Mouse (Mus musculus) lung, adult 2 months (tissue): ENCODE results near the gene Hsd17b11. TPM values are rescaled to one million over a fixed set of nuclear protein-coding genes. Genes with fewer than 3 reads are reported as not detected.
"Not testable (repeated sequence)": the region's sequence is repeated elsewhere in the genome, so short reads cannot be mapped to it uniquely, and the experiment has no call there.

ENCODE experiments used
- DNase-seq: peaks from one replicate; pipeline ENCODE4 v3.0.0; 2022
- H3K4me1 ChIP-seq: fragments of 200-500 bp; 2 replicates; pipeline ENCODE4 v1.6.1; 2011; ENCODE audit warnings: low read length; ENCODE audit not compliant: control insufficient read depth, insufficient read depth
- H3K4me3 ChIP-seq: fragments of 200-500 bp; replicated peaks from 2 replicates; pipeline ENCODE3; 2011; ENCODE audit warnings: low read depth, mild to moderate bottlenecking, control low read depth, low read length; ENCODE audit errors: extremely low read depth
- CTCF ChIP-seq: fragments of 200-500 bp; IDR thresholded peaks from 2 replicates; pipeline ENCODE4 v1.5.1; 2011; ENCODE audit warnings: mild to moderate bottlenecking, low read length, control low read depth; ENCODE audit not compliant: insufficient read depth
- POLR2A ChIP-seq: fragments of 200-500 bp; IDR thresholded peaks from 2 replicates; pipeline ENCODE4 v1.6.1; 2011; ENCODE audit warnings: low read depth, mild to moderate bottlenecking, control low read depth, low read length, borderline replicate concordance; ENCODE audit errors: extremely low read depth
- WGBS: fragments of 180-500 bp; shearing (Covaris S2); methylation state at CpG from one replicate; pipeline ENCODE4 v1.1.7; 2018; 5-methylcytosine and 5-hydroxymethylcytosine counted together
- polyA plus RNA-seq: library from polyadenylated mRNA; depleted of rRNA; stranded (reverse); fragments of >200 nt; gene quantifications from 2 replicates; pipeline ENCODE4 v1.2.3, GENCODE M21; 2012; rRNA removed

The Hsd17b11 gene
- polyA plus RNA-seq, 1 experiment, result 53.1 TPM

DNA sequence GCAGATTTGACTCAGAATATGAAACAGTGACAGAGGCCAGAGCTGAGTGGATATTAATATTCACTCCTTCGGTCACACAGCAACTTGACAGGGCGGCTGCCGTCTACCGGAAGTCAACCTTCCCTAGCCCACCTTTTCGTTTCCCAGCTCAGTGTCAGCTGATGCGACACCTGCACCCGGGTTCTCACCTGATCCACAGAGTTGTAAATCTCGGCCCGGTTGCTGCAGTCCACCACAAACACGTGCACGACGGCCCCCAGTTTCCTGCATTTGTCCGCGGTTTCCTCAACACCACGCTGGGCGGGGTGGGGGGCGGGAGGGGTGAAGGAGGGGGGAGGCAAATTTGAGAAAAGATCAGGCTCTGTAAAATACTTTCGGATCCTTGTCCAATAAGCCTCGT, 49.3 kb downstream of the Hsd17b11 start:
- 25% methylated on average over 19 of the region's 19 CpGs for WGBS
- Histone ChIP-seq H3K4me1 (no peaks in the 10 kb centered on the region; the same call in 1 of the 2 replicates), H3K4me3 (no peak overlapping the region)
- no peak for DNase-seq
- no peak for TF ChIP-seq POLR2A
- no peak for TF ChIP-seq CTCF

DNA sequence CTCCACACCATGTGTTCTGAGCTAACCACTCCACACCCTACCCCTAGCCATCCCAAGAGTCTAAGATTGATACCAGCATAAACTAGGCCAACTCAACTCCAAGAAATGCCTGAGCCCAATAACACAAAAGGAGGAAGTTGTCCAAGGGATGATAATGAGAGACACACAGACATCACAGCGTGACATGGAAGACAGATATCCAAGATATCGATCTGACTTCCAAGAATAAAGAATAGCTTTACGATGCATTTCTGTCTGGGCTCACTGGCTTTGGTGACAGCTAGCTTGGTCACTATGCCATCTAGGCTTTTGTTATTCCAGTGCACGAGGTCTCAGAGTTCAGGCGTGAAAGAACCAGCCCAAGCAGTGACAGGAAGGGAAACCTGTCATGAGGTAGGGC, 50.7 kb downstream of the Hsd17b11 start:
- 56% methylated on average over 5 of the region's 5 CpGs for WGBS
- no peak overlapping the region for H3K4me3 ChIP-seq
- no peaks in the 10 kb centered on the region; the same call in 1 of the 2 replicates for H3K4me1 ChIP-seq
- no peak for DNase-seq
- TF ChIP-seq POLR2A (no peak), CTCF (no peak)

DNA sequence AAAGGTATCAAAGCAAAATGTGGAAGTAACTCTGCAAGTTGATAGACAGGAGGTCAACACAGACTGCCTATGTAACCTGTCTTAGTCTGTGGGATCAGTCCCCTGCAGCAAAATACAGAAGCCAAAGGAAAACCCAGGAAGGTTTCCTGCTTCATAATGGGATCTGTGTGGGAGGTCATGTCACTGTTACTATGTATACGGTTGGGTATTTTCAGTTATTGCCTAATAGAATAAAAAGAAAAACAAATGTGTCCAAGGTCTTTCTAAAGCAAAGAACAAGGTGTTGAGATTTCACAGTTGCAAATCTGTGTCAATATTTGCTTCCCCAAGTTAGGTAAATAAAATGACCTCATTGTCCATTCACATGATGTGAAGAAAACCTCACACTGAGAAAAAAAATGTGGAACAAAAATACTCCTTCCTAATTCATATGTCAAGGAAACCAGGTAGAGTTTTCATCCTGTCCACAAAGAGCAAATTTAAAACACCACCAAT, 58.7 kb downstream of the Hsd17b11 start:
- TF ChIP-seq POLR2A (no peak), CTCF (no peak)
- no peak overlapping the region for H3K4me3 ChIP-seq
- no peak for DNase-seq
- H3K4me1 ChIP-seq, result no peaks in the 10 kb centered on the region
- WGBS, result 39% methylated on average over 1 of the region's 1 CpGs

DNA sequence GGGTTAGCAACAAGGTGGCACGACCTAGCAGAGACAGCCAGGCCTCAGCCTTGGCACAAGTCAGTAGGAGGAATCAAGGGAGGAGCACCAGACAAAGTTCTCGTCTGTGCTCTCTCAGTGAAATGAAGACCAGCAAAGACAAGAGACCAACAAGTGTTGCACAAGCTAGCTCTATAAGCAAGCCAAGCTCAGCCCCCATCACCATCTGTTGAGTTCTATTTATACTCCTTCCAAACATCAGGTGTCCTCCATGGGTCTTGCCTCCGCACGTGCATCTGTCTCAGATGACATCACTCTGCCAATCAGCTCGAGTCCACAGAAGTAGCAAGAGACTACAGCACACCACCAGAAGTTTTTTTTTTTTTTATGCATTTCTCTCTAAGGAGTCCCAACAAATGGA, 67.1 kb downstream of the Hsd17b11 start:
- TF ChIP-seq CTCF, result no peak
- TF ChIP-seq POLR2A, result no peak
- Histone ChIP-seq H3K4me3 (no peak overlapping the region), H3K4me1 (no peaks in the 10 kb centered on the region)
- 62% methylated on average over 5 of the region's 5 CpGs for WGBS
- no peak for DNase-seq

DNA sequence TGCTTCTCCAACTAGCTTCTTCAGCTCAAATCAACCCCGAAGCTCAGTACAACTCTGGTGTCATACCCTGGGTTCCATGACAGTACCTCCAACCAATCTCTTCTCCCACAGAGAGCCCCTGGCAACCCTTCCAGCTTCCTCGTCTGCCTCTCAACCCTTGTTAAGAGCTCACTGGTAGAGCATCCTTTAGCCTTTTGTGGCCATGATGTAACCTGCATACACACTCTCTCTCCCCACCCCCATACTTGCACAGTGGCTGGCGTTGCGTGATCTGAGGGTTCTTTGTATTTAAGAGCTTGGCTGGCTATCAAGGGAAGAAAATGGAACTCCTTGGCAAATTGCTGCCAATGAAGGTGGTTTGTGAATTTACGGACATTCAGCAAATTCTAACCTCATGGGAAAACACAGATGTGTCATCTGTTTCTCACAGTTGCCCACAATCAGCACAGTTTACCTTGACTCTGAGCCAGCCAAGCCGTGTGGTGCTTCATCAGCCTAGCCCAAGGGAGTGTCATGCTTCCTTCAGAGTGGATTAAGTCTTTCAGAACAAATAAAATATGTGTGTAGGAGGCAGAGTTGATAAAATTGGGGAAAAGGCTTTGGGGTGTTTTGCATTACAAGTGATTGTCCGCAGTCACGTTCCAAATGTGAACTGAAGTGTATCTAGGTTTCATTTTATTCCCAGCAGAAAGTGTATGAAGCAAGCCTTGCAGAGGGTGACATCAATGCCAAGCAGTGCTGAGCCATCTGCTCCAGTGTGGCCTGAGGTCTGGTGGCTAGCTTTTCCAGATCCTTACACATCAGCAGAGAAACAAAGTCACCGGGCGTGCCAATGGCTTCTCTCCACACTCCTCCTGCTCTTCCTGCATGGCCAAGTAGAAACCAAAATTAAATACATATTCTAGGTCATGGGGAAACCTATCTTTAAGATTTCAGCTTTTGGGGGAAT, 68.3 kb downstream of the Hsd17b11 start:
- WGBS, result 73% methylated on average over 10 of the region's 10 CpGs
- DNase-seq, result no peak
- Histone ChIP-seq H3K4me1 (no peaks in the 10 kb centered on the region), H3K4me3 (no peak overlapping the region)
- no peak for TF ChIP-seq POLR2A
- TF ChIP-seq CTCF, result no peak

DNA sequence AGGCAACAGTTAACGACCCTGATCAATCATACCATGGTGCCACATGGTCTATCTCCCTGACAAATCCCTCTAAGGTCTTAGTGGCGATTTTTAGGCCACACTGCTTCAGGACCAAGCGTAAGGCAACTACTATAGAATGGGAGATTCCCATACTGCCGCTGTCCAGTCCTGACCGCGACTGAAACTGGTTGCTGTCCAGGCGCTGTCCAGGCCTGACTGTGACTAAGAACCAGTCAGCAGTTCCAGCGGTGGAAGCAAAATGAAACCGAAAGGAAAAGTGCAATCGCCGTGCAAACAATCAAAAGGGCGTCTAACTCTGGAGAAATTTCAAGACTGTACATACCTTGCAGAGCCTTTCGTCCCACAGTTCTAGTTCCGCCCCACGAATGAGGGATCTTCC, 71.6 kb downstream of the Hsd17b11 start:
- WGBS, result 89% methylated on average over 15 of the region's 15 CpGs
- DNase-seq, H3K4me1 ChIP-seq, H3K4me3 ChIP-seq: not testable (repeated sequence)

DNA sequence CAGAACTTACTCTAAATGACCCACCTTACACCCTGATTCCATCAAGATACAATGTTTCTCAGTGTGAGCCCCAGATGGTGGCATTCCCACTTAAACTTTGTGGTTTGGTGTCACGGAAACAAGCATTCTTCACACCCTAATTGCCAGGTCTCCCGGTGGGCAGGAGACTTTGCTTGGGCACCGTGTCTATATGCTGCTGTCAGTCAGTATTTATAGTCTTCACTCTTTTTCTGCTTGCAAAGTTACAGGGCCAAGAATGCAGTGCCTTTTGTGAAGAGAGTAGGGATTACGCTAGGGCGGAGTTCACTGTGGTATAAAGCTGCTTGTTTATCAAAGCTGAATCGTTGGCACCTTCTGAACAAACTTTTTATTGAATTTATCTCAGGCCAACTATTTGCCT, 78.5 kb downstream of the Hsd17b11 start:
- DNase-seq, result no peak

DNA sequence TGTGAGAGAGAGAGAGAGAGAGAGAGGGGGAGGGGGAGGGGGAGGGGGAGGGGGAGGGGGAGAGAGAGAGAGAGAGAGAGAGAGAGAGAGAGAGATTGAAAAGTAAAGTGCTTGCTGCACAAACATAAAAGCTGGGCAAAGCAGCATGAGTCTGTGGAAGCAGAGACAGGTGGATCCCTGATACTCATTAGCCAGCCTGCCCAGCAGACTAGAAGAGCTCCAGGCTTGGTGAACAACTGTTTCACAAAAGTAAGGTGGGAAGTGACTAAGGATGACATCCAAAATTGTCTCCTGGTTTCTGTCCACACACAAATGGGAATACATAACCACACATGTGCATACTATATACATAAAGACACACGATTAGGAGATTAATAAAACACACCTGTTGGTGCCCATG, 81.9 kb downstream of the Hsd17b11 start:
- no peak overlapping the region for H3K4me3 ChIP-seq
- WGBS, result 58% methylated on average over 1 of the region's 1 CpGs
- TF ChIP-seq POLR2A, result no peak
- TF ChIP-seq CTCF, result no peak
- DNase-seq, result no peak
- H3K4me1 ChIP-seq, result no peaks in the 10 kb centered on the region

More for the DNA sequence above, 78.5 kb downstream of the Hsd17b11 start:
- 54% methylated on average over 6 of the region's 6 CpGs for WGBS
- no peak for TF ChIP-seq POLR2A
- TF ChIP-seq CTCF, result no peak
- no peaks in the 10 kb centered on the region for H3K4me1 ChIP-seq
- no peak overlapping the region for H3K4me3 ChIP-seq

Other genes starting within 250 kb of the Hsd17b11 start
- gene Klhl8, start 110.7 kb downstream of the Hsd17b11 start, polyA plus RNA-seq, result 5.0 and 9.0 TPM in 2 replicates
- gene Hsd17b13, start 44.5 kb downstream of the Hsd17b11 start, polyA plus RNA-seq, result 0.14 TPM in 1 of 2 replicates, not detected in the other
- 51.1 and 61.6 TPM in 2 replicates for gene Nudt9, start 24.4 kb upstream of the Hsd17b11 start, polyA plus RNA-seq
- not detected in 2 replicates for gene Gm17660, start 55.7 kb upstream of the Hsd17b11 start, polyA plus RNA-seq
- 214 and 298 TPM in 2 replicates for gene Sparcl1, start 91.8 kb upstream of the Hsd17b11 start, polyA plus RNA-seq
- not detected in 2 replicates for gene Dspp, start 148.8 kb upstream of the Hsd17b11 start, polyA plus RNA-seq
- gene Dmp1, start 180.7 kb upstream of the Hsd17b11 start, polyA plus RNA-seq, result not detected in 2 replicates